Mouse (Mus musculus) ovary, postnatal 10 days (tissue): ENCODE results near the gene Tas2r134.

Source experiments
- DNase-seq: peaks from one replicate; pipeline ENCODE4 v3.0.0; 2022; ENCODE audit warnings: low spot score

Gene Tas2r134

GRCm38 (mm10) chr2:51627211-51627610 lies at the start of gene Tas2r134:
Gene Tas2r134 (plus strand): TSS chr2:51627511.
- no peak for DNase-seq

- no peak for DNase-seq
Measured at GRCm38 (mm10) chr2:51579767-51580166, 47.5 kb upstream of the Tas2r134 start.

GRCm38 (mm10) chr2:51584050-51585046 lies 43.0 kb upstream of the Tas2r134 start:
- DNase-seq: no peak

GRCm38 (mm10) chr2:51588336-51588735 lies 39.0 kb upstream of the Tas2r134 start:
- no peak for DNase-seq

GRCm38 (mm10) chr2:51588895-51589294 lies 38.4 kb upstream of the Tas2r134 start:
- no peak for DNase-seq

- DNase-seq: no peak
Measured at GRCm38 (mm10) chr2:51589627-51590026, 37.7 kb upstream of the Tas2r134 start.

- DNase-seq: no peak
Measured at GRCm38 (mm10) chr2:51590308-51590707, 37.0 kb upstream of the Tas2r134 start.

GRCm38 (mm10) chr2:51592157-51592556 lies 35.2 kb upstream of the Tas2r134 start:
- DNase-seq: no peak

GRCm38 (mm10) chr2:51599473-51600201 lies 27.7 kb upstream of the Tas2r134 start:
- DNase-seq: no peak

- DNase-seq: no peak
Measured at GRCm38 (mm10) chr2:51600202-51600487, 27.2 kb upstream of the Tas2r134 start.

- DNase-seq: no peak
Measured at GRCm38 (mm10) chr2:51600873-51601272, 26.4 kb upstream of the Tas2r134 start.

GRCm38 (mm10) chr2:51610305-51610704 lies 17.0 kb upstream of the Tas2r134 start:
- no peak for DNase-seq

- no peak for DNase-seq
Measured at GRCm38 (mm10) chr2:51610897-51611296, 16.4 kb upstream of the Tas2r134 start.

- DNase-seq: no peak
Measured at GRCm38 (mm10) chr2:51613716-51614115, 13.6 kb upstream of the Tas2r134 start.

GRCm38 (mm10) chr2:51621931-51622330 lies 5.4 kb upstream of the Tas2r134 start:
- no peak for DNase-seq

GRCm38 (mm10) chr2:51626007-51626406 lies 1.3 kb upstream of the Tas2r134 start:
- no peak for DNase-seq

GRCm38 (mm10) chr2:51631428-51631827 lies 4.1 kb downstream of the Tas2r134 start:
- no peak for DNase-seq

GRCm38 (mm10) chr2:51637681-51638080 lies 10.4 kb downstream of the Tas2r134 start:
- DNase-seq: no peak

- no peak for DNase-seq
Measured at GRCm38 (mm10) chr2:51641635-51642034, 14.3 kb downstream of the Tas2r134 start.

- no peak for DNase-seq
Measured at GRCm38 (mm10) chr2:51643244-51644139, 16.2 kb downstream of the Tas2r134 start.

- DNase-seq: no peak
Measured at GRCm38 (mm10) chr2:51647972-51648371, 20.7 kb downstream of the Tas2r134 start.

- DNase-seq: no peak
Measured at GRCm38 (mm10) chr2:51649887-51650286, 22.6 kb downstream of the Tas2r134 start.
